Mouse (Mus musculus) bone marrow macrophage, adult 2 months (primary cell): Measurements from ENCODE around the gene Anxa5.

Experiments used
- CTCF ChIP-seq: IDR thresholded peaks from 2 replicates; pipeline ENCODE4 v1.5.1; 2012; ENCODE audit warnings: low read depth, mild to moderate bottlenecking, low read length, moderate library complexity
- POLR2A ChIP-seq: IDR thresholded peaks from 2 replicates; pipeline ENCODE4 v1.6.1; 2012; ENCODE audit warnings: mild to moderate bottlenecking, low read depth, low read length, borderline replicate concordance

DNA sequence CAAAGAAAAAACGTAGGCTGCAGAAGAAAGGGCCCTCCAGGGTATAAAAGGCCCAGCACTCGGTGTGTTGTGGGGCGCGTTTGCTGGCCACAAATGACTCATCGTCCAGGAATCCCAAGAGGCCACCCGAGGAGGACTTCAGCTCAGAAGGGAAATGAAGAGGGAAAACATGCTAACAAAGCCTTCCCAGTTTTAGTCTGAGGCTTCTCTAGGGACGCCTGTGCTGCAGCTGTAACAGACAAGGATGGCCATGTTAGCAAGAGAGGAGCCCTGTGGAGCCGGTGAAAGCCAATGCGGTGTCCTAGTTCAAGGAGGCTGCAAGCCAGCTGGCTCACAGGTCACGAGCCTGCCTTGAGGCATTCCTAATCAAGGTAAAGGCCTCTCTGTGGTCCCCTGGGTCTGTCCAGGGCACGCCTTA lies 6.1 kb upstream of the Anxa5 start:
- no peak for TF ChIP-seq CTCF
- TF ChIP-seq POLR2A = no peak
